Mouse (Mus musculus): ENCODE results near the gene D430019H16Rik. TPM values are rescaled to one million over a fixed set of nuclear protein-coding genes. Genes with fewer than 3 reads are reported as not detected.

D430019H16Rik gene
- polyA plus RNA-seq, 1 experiment = 3.7 TPM

DNA sequence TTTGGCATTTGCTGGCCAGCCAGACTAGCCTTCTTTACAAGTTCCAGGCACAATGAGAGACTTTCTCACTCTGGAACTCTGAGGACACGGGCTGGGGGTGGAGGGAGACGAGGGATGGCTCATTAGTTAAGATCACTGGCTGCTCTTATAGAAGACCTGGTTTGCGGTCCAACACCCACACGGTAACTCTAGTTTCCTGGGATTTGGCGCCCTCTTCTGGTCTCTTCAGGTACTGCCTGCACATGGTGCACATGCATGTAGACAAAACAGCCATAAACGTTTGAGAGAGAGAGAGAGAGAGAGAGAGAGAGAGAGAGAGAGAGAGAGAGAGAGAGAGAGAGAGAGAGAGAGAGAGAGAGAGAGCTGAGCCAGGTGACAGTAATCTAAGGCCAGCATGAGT, 51.1 kb downstream of the D430019H16Rik start:
- 68% methylated on average over 6 of the region's 6 CpGs for WGBS
- Histone ChIP-seq H3K27me3 (replicated peaks; ENCODE audit: control insufficient read depth, insufficient read depth, low read length) (no peaks in the 10 kb centered on the region), H3K4me3 (ENCODE audit: insufficient read depth, low read depth, low read length) (no peak overlapping the region), H3K4me1 (ENCODE audit: control insufficient read depth, insufficient read depth, low read length) (no peaks in the 10 kb centered on the region), H3K36me3 (ENCODE audit: control insufficient read depth, insufficient read depth, low read length) (no peaks in the 10 kb centered on the region), H3K27ac (ENCODE audit: insufficient read depth, low read depth, low read length) (no peak overlapping the region)
- TF ChIP-seq POLR2A (IDR thresholded peaks at IDR 0.05; ENCODE audit: low read depth, low read length) (no peak), CTCF (conservative IDR thresholded peaks at IDR 0.05; ENCODE audit: insufficient read depth, insufficient read length, low read depth, low read length) (0 out of 2 replicates have a peak, but pooled peaks have one; percentile 30)
- no peak for DNase-seq

DNA sequence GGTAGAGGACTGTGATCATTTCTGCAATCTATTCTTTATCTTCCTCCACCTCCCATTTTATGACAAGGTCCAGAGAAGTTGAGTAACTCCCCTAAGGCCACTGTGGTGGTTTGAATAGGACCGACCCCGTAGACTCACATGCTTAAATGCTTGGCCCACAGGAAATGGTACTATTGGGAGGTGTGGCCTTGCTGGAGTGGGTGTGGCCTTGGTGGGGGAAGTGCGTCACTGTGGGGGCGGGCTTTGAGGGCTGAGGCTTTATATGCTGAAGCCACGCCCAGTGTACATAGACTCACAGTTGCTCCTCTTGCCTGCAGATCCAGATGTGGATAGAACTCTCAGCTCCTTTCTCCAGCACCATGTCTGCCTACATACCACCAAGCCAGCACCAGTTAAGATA, 57.5 kb downstream of the D430019H16Rik start:
- WGBS = 75% methylated on average over 5 of the region's 5 CpGs
- H3K27ac ChIP-seq (ENCODE audit: insufficient read depth, low read depth, low read length) = no peak overlapping the region
- no peaks in the 10 kb centered on the region for H3K36me3 ChIP-seq (ENCODE audit: control insufficient read depth, insufficient read depth, low read length)
- TF ChIP-seq CTCF (conservative IDR thresholded peaks at IDR 0.05; ENCODE audit: insufficient read depth, insufficient read length, low read depth, low read length) = no peak
- no peak for TF ChIP-seq POLR2A (IDR thresholded peaks at IDR 0.05; ENCODE audit: low read depth, low read length)
- DNase-seq = no peak
- H3K4me3 ChIP-seq (ENCODE audit: insufficient read depth, low read depth, low read length) = no peak overlapping the region
- H3K27me3 ChIP-seq (replicated peaks; ENCODE audit: control insufficient read depth, insufficient read depth, low read length) = no peaks in the 10 kb centered on the region
- H3K4me1 ChIP-seq (ENCODE audit: control insufficient read depth, insufficient read depth, low read length) = no peaks in the 10 kb centered on the region

DNA sequence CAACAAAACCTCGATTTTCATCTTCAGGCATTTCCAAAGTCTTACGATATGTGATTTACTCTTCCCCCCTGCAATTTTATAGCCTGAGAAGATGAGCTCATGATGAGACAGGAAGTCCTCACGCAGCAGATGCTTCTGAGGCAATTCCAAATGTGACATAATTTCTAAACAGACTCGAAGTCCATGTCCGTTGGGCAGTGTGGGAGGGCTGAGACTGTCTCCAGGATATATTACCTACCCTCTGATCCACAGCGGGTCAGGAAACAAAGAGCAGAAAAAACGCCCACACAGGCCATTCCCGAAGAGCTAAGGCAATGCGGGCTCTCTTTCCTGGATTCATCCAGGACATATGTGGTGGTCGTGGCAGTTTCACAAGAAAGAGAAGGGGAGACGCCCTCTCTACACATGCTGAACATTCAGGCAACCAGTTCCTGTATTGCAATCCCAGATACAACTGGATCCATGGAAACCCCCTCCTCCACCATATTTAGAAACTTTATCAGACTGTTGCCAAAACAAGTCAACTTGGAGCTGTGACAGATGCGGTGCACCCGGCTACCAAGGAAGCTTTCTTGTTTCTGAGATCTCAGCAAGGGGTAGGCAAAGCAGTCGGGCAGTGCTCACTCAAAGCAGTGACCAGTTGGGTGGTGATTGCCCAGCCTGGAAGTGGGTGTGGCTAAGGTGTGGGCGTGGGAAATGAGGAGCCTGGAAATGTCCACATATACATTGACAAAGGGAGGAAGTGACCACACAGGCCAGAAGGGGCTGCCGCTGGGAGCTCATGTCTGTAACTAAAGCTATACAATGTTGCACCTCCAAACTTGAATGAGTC, 58.2 kb downstream of the D430019H16Rik start:
- Histone ChIP-seq H3K27me3 (replicated peaks; ENCODE audit: control insufficient read depth, insufficient read depth, low read length) (no peaks in the 10 kb centered on the region), H3K4me1 (ENCODE audit: control insufficient read depth, insufficient read depth, low read length) (no peaks in the 10 kb centered on the region), H3K36me3 (ENCODE audit: control insufficient read depth, insufficient read depth, low read length) (no peaks in the 10 kb centered on the region), H3K27ac (ENCODE audit: insufficient read depth, low read depth, low read length) (no peak overlapping the region), H3K4me3 (ENCODE audit: insufficient read depth, low read depth, low read length) (no peak overlapping the region)
- 15% methylated on average over 16 of the region's 16 CpGs for WGBS
- TF ChIP-seq POLR2A (IDR thresholded peaks at IDR 0.05; ENCODE audit: low read depth, low read length) = no peak
- no peak for DNase-seq

DNA sequence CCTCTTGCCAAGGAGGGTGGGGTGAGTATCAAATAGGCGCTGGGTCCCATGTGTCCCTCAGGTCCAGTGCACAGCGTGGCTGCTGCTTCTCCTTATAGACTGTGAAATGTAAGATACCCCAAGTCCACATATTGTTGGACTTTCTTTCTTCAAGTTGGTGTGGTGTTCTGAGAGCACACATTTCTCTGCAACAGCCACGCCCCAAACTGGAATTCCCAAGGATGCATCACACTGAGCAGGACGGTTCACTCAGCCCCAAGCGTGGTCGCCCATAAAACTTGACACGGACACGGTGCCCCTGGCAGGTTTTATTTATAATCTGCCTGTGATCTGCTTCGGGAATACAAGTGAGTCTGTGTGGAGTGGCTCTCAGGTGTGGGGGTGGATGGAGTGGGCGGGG, 60.5 kb downstream of the D430019H16Rik start:
- TF ChIP-seq CTCF (conservative IDR thresholded peaks at IDR 0.05; ENCODE audit: insufficient read depth, insufficient read length, low read depth, low read length) (no peak), POLR2A (IDR thresholded peaks at IDR 0.05; ENCODE audit: low read depth, low read length) (no peak)
- H3K27ac ChIP-seq (ENCODE audit: insufficient read depth, low read depth, low read length) = no peak overlapping the region

DNA sequence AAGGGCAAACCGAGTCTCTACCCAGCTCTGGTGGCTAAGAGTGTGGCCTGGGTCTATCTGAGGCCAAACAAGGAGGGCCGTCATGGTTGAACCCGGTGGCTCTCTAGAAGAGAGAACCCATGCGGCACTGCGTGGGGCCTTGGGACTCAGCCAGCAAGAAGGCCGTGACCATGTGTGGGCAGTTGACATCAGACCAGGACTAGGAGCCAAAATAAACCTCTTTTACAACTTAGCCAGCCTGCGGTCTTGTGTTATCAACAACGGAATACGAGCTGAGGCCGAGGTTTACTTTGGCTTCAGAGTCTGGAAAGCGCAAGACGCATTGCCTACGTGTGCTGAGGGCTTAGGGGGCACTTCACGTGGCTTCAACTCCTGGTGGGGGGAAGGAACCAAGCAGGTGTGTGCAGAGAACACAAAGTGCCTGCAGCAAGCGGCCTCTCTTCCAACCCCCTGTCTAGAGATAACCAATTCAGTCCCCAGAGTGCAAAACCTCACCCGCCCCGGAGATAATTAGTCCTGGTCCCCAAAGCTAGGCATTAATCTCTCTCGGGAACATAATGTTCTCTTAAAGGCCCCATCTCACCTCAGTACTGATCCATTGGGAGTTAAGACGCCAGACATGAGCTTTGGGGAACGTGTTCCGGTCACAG, 63.5 kb downstream of the D430019H16Rik start:
- H3K27ac ChIP-seq (ENCODE audit: insufficient read depth, low read depth, low read length) = no peak overlapping the region

More for the DNA sequence above, 60.5 kb downstream of the D430019H16Rik start:
- no peak overlapping the region for H3K4me3 ChIP-seq (ENCODE audit: insufficient read depth, low read depth, low read length)
- H3K36me3 ChIP-seq (ENCODE audit: control insufficient read depth, insufficient read depth, low read length) = no peaks in the 10 kb centered on the region
- DNase-seq = no peak
- no peaks in the 10 kb centered on the region for H3K4me1 ChIP-seq (ENCODE audit: control insufficient read depth, insufficient read depth, low read length)
- no peaks in the 10 kb centered on the region for H3K27me3 ChIP-seq (replicated peaks; ENCODE audit: control insufficient read depth, insufficient read depth, low read length)
- WGBS = 53% methylated on average over 10 of the region's 10 CpGs

DNA sequence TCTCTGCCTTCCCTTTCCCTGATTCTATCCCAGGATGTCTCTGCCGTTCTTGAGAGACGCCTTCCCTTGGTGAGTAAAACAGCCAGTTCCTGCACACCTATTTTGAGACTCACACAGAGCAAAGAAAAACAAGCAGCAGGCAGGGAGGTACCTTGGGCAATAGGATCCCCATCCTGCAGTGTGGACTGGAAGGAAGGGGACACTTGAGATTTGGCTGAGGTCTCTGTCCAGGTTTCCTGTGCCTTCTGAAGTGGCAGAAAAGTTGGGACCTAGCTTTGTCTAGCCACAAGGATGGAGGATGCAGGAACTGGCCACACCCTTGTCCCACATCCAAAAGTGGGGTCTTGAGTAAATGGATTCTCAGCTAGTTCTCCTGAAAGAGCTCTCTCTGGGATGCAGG, 66.2 kb downstream of the D430019H16Rik start:
- Histone ChIP-seq H3K4me3 (ENCODE audit: insufficient read depth, low read depth, low read length) (no peak overlapping the region), H3K27me3 (replicated peaks; ENCODE audit: control insufficient read depth, insufficient read depth, low read length) (no peaks in the 10 kb centered on the region), H3K4me1 (ENCODE audit: control insufficient read depth, insufficient read depth, low read length) (no peaks in the 10 kb centered on the region), H3K27ac (ENCODE audit: insufficient read depth, low read depth, low read length) (no peak overlapping the region), H3K36me3 (ENCODE audit: control insufficient read depth, insufficient read depth, low read length) (no peaks in the 10 kb centered on the region)
- TF ChIP-seq CTCF (conservative IDR thresholded peaks at IDR 0.05; ENCODE audit: insufficient read depth, insufficient read length, low read depth, low read length) (no peak), POLR2A (IDR thresholded peaks at IDR 0.05; ENCODE audit: low read depth, low read length) (no peak)
- 63% methylated on average over 2 of the region's 2 CpGs for WGBS
- DNase-seq = peak; percentile 40

More for the DNA sequence above, 63.5 kb downstream of the D430019H16Rik start:
- H3K27me3 ChIP-seq (replicated peaks; ENCODE audit: control insufficient read depth, insufficient read depth, low read length) = no peaks in the 10 kb centered on the region
- no peak overlapping the region for H3K4me3 ChIP-seq (ENCODE audit: insufficient read depth, low read depth, low read length)
- WGBS = 49% methylated on average over 21 of the region's 21 CpGs
- TF ChIP-seq CTCF (conservative IDR thresholded peaks at IDR 0.05; ENCODE audit: insufficient read depth, insufficient read length, low read depth, low read length) = no peak
- TF ChIP-seq POLR2A (IDR thresholded peaks at IDR 0.05; ENCODE audit: low read depth, low read length) = no peak
- peak; percentile 63 for DNase-seq
- H3K4me1 ChIP-seq (ENCODE audit: control insufficient read depth, insufficient read depth, low read length) = no peaks in the 10 kb centered on the region
- H3K36me3 ChIP-seq (ENCODE audit: control insufficient read depth, insufficient read depth, low read length) = no peaks in the 10 kb centered on the region

DNA sequence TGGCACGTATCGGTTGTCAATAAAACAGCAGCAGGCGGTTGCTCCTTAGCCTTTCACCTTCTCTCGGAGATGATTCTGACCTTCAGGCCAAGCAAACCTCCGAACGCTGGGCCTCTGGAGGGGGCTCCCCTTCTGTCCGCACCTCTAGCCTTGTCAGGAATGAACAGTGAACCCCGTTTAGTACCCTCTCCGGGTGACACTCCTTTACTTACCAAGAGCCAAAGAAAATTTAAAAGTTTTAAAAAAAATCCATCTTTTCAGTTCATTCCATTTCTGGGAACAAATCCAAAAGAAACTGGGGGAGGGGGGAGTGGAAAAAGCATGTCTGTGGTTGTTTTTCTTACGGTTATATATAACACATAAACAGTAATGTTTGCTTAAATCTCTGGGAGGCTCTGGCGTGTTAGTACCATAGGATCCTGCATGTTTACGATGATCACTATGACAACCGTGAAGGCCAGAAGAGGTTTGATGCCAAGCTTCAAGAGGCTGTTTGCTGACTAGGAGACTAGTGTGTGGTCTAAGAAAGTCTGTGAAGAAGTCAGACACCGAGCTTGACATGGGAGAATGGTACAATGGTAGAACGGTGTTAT, 67.6 kb downstream of the D430019H16Rik start:
- 46% methylated on average over 15 of the region's 15 CpGs for WGBS
- Histone ChIP-seq H3K36me3 (ENCODE audit: control insufficient read depth, insufficient read depth, low read length) (no peaks in the 10 kb centered on the region), H3K27ac (ENCODE audit: insufficient read depth, low read depth, low read length) (no peak overlapping the region), H3K4me3 (ENCODE audit: insufficient read depth, low read depth, low read length) (no peak overlapping the region), H3K4me1 (ENCODE audit: control insufficient read depth, insufficient read depth, low read length) (no peaks in the 10 kb centered on the region), H3K27me3 (replicated peaks; ENCODE audit: control insufficient read depth, insufficient read depth, low read length) (no peaks in the 10 kb centered on the region)
- no peak for DNase-seq
- TF ChIP-seq CTCF (conservative IDR thresholded peaks at IDR 0.05; ENCODE audit: insufficient read depth, insufficient read length, low read depth, low read length) = no peak
- no peak for TF ChIP-seq POLR2A (IDR thresholded peaks at IDR 0.05; ENCODE audit: low read depth, low read length)

All from kidney, adult 2 months (tissue).